Mouse (Mus musculus) limb, embryonic 10.5 days (tissue): Measurements from ENCODE around the gene Aldh8a1. TPM values are rescaled to one million over a fixed set of nuclear protein-coding genes. Genes with fewer than 3 reads are reported as not detected.

Source experiments
- DNase-seq: peaks from one replicate; pipeline ENCODE4 v3.0.0-alpha.2; 2017; ENCODE audit warnings: low spot score
- H3K27ac ChIP-seq: fragments of 300-500 bp; sonication (generic); 2 replicates; pipeline ENCODE4 v1.5.1; 2016; ENCODE audit warnings: mild to moderate bottlenecking
- H3K27me3 ChIP-seq: fragments of 300-500 bp; sonication (generic); 2 replicates; pipeline ENCODE4 v1.6.1; 2016; ENCODE audit warnings: low read depth, mild to moderate bottlenecking; ENCODE audit not compliant: poor library complexity, severe bottlenecking
- H3K36me3 ChIP-seq: fragments of 300-500 bp; sonication (generic); 2 replicates; pipeline ENCODE4 v1.6.1; 2016; ENCODE audit warnings: mild to moderate bottlenecking, moderate library complexity
- H3K4me1 ChIP-seq: fragments of 300-500 bp; sonication (generic); 2 replicates; pipeline ENCODE4 v1.6.1; 2016
- H3K4me3 ChIP-seq: fragments of 300-500 bp; sonication (generic); 2 replicates; pipeline ENCODE4 v1.5.1; 2016; ENCODE audit warnings: mild to moderate bottlenecking, moderate library complexity
- H3K9me3 ChIP-seq: fragments of 300-500 bp; sonication (generic); replicated peaks from 2 replicates; pipeline ENCODE4 v1.6.1; 2016; ENCODE audit warnings: mild to moderate bottlenecking
- WGBS: fragments of 180-500 bp; shearing (Covaris S2); methylation state at CpG from one replicate; pipeline ENCODE4 v1.1.7; 2016; 5-methylcytosine and 5-hydroxymethylcytosine counted together
- polyA plus RNA-seq: library from polyadenylated mRNA; unstranded; fragments of >200 nt; fragmentation: Nextera tagmentation; extraction: Ambion mirVana; gene quantifications from 2 replicates; pipeline ENCODE4 v1.2.1, GENCODE M21; 2016

Aldh8a1 gene
- polyA plus RNA-seq, 1 experiment from 2014 or later: 0.08 TPM

DNA sequence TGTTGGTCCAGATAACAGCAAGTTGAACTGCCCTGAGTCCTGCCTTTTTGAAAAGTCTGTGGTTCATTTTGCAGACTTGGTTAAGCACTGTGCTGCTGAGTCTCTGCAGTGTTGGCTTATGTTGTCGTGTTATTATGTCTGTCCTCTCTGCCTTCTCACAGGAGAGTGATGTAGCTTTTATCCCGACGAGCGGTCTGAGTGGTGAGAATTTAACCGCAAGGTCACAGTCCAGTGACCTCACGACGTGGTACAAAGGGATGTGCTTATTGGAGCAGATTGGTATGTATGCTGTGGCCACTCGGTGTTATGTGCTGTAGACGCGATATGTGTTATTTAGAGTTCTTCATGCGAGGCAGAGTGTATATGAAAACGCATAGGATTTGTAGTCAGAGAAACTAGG lies 25.3 kb upstream of the Aldh8a1 start:
- peaks cover 80% of the 10 kb centered on the region for H3K36me3 ChIP-seq

DNA sequence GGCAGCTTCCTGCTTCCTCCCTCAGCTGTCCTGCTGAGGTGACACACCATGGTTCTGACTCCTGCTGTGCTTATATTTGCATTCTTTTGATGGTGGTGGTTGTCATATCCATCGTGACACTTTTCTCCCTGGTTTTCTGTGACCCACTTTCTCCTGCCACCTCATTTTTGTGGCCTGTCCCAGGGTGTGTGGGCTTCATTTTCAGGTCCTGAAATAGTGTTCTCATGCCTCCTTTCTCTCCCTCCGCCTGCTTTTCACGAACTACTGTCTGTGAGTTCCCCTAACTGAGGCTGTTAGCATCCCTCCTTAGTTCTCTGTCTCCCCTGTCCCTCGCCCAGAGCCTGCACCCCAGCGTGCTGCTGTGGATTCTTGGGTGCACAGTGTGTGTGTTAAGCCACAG lies 23.2 kb upstream of the Aldh8a1 start:
- H3K4me1 ChIP-seq: no peaks in the 10 kb centered on the region
- H3K9me3 ChIP-seq: no peaks in the 10 kb centered on the region
- no peak for DNase-seq
- H3K27me3 ChIP-seq: no peaks in the 10 kb centered on the region
- 62% methylated on average over 5 of the region's 5 CpGs for WGBS
- H3K36me3 ChIP-seq: peaks cover 82% of the 10 kb centered on the region
- H3K27ac ChIP-seq: no peak overlapping the region
- H3K4me3 ChIP-seq: no peak overlapping the region

More for the DNA sequence above, 25.3 kb upstream of the Aldh8a1 start:
- WGBS: 90% methylated on average over 12 of the region's 12 CpGs
- DNase-seq: no peak
- Histone ChIP-seq H3K4me3 (no peak overlapping the region), H3K27ac (no peak overlapping the region), H3K9me3 (no peaks in the 10 kb centered on the region), H3K4me1 (no peaks in the 10 kb centered on the region), H3K27me3 (no peaks in the 10 kb centered on the region)

DNA sequence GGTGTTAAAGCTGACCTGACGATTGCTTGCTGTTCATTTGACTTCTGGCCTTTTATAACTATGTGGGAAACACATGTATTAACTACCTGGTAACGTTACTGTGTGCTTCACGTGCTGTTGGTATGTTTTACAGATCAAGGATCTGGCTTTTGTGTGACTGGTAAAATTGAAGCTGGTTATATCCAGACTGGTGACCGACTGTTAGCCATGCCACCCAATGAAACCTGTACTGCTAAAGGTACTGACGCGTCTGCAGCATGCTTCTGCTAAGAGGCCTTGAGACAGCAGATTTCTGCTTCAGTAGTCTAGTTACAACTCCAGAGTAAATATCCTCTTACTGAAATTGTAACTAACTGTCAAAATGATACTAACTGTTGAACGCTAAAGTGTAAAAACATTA lies 22.6 kb upstream of the Aldh8a1 start:
- Histone ChIP-seq H3K27ac (no peak overlapping the region), H3K4me1 (no peaks in the 10 kb centered on the region), H3K36me3 (peaks cover 85% of the 10 kb centered on the region), H3K4me3 (no peak overlapping the region), H3K9me3 (no peaks in the 10 kb centered on the region), H3K27me3 (no peaks in the 10 kb centered on the region)
- WGBS: 97% methylated on average over 7 of the region's 7 CpGs
- DNase-seq: no peak

DNA sequence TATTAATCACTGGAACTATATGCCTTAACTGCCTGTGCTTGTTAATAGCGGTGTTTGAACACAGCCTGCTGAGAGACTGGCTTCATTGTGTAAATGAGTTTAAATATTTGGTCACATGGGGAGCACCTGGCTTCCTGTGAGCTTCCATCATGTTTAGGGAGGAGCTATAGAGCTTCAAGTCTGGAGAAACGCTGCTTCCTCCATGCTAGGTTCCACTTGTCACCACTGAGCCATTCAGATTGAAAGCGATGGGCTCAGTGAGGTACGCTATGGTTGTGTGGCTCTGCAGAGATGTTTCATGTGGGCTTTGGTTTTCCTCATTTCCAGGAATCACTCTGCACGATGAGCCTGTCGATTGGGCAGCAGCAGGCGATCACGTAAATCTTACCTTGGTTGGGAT lies 19.1 kb upstream of the Aldh8a1 start:
- Histone ChIP-seq H3K27me3 (no peaks in the 10 kb centered on the region), H3K4me3 (no peak overlapping the region), H3K36me3 (peaks cover 85% of the 10 kb centered on the region), H3K4me1 (no peaks in the 10 kb centered on the region), H3K27ac (no peak overlapping the region), H3K9me3 (no peaks in the 10 kb centered on the region)
- no peak for DNase-seq
- 95% methylated on average over 8 of the region's 8 CpGs for WGBS

DNA sequence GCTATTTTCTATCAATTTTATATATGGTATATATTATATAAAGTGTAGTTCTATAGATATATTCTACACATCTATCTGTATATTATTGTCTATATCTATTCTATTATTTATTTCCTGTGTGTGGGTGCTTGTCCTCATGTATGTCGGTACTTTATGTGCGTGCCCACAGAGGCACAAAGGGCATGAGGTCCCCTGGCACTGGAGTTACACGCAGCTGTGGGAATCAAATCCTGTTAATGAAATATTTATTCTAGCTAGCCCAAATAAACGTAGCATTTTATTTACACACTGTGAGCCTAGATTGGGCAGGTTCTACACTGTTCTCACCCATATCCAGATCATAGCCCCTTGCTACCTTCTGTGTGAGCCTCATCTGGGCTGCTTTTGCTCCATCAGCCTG lies 18.0 kb upstream of the Aldh8a1 start:
- Histone ChIP-seq H3K4me1 (no peaks in the 10 kb centered on the region), H3K27me3 (no peaks in the 10 kb centered on the region), H3K36me3 (peaks cover 85% of the 10 kb centered on the region), H3K27ac (no peak overlapping the region), H3K4me3 (no peak overlapping the region), H3K9me3 (no peaks in the 10 kb centered on the region)
- 95% methylated on average over 4 of the region's 4 CpGs for WGBS
- DNase-seq: no peak

DNA sequence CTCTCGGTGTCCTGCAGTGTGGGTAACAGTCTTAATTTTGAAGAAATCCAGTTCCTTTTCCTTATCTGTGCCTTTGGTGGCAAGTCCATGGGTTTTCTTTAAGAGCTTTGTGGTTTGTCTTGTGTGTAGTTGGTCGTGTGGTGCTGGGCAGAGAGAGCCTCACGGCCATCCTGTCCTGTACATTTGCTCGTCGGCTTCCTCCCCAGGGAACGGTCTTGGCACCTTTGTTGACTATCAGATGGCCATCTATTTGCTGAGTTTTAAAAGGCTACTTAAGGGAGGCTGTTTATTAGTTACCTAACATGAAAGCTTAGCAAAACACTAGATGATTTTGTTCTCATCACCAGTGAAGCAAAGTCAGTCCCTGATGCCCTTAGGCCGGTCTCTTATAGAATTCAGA lies 15.2 kb upstream of the Aldh8a1 start:
- no peaks in the 10 kb centered on the region for H3K9me3 ChIP-seq
- no peak overlapping the region for H3K4me3 ChIP-seq
- no peak overlapping the region for H3K27ac ChIP-seq
- peaks cover 83% of the 10 kb centered on the region for H3K36me3 ChIP-seq
- H3K4me1 ChIP-seq: no peaks in the 10 kb centered on the region
- DNase-seq: no peak
- no peaks in the 10 kb centered on the region for H3K27me3 ChIP-seq
- 90% methylated on average over 7 of the region's 7 CpGs for WGBS

DNA sequence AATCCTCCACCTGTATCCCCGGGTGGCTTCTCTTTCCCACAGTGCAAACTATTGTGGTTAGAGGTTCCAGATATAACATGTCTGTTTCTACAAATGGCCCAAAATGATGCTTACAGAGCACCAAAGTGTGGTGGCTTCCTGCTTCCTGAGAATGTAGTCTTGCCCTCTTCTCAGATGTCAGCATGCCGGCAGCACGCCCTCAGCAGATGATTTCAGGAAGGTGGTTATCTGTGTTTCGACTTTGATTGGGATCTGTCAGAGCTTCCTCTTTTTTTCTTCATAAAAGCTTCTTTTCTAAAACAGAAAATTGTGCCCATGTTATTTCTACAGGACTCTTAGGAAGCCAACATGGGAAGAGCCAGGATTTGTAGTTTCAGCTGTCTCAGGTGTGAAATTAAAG lies 13.8 kb upstream of the Aldh8a1 start:
- H3K27ac ChIP-seq: no peak overlapping the region
- H3K4me3 ChIP-seq: no peak overlapping the region
- no peak for DNase-seq
- 91% methylated on average over 4 of the region's 4 CpGs for WGBS
- peaks cover 90% of the 10 kb centered on the region for H3K36me3 ChIP-seq
- no peaks in the 10 kb centered on the region for H3K9me3 ChIP-seq
- no peaks in the 10 kb centered on the region for H3K27me3 ChIP-seq
- H3K4me1 ChIP-seq: no peaks in the 10 kb centered on the region

DNA sequence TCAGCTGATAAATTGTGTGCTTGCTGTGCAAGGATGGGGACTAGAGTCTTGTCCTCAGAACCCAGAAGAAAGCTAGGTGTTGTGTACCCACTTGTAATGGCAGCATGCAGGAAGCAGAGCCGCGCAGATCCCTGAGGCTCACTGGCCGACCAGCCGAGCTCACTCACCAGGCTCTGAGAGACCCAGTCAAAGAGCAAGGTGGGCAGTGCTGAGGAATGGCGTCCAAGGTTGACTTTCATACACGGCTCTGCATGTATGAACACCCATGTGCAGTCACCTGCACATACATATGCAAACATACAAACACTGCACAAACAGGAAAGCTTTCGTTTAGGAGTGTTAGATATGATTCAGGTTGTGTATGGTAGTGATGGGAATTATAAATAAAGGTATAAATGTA lies 12.1 kb upstream of the Aldh8a1 start:
- WGBS: 95% methylated on average over 7 of the region's 7 CpGs
- Histone ChIP-seq H3K27ac (no peak overlapping the region), H3K36me3 (peaks cover 95% of the 10 kb centered on the region), H3K4me1 (no peaks in the 10 kb centered on the region), H3K9me3 (no peaks in the 10 kb centered on the region), H3K27me3 (no peaks in the 10 kb centered on the region), H3K4me3 (no peak overlapping the region)
- no peak for DNase-seq

DNA sequence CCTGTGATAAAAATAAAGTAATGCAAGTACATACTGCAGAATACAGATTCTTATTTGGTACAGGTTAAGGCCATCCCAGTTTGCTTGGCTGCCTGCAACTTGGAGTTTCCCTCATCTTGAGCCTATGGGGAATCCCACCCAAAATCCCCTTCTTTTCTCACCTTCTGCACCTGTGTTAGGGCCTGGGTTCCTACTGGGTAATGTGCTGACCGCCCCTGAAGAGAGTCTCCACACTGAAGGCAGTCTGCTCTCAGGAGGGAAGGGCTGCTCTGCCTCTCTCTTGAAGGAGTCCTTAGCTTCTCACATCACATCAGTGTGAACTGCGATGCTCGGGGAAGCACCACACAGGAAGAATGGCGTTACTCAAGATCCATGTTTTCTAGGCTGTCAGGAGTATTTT lies 11.2 kb upstream of the Aldh8a1 start:
- no peaks in the 10 kb centered on the region for H3K27me3 ChIP-seq
- H3K9me3 ChIP-seq: no peaks in the 10 kb centered on the region
- no peak for DNase-seq
- no peak overlapping the region for H3K4me3 ChIP-seq
- WGBS: 94% methylated on average over 4 of the region's 4 CpGs
- peaks cover 91% of the 10 kb centered on the region for H3K36me3 ChIP-seq
- no peaks in the 10 kb centered on the region for H3K4me1 ChIP-seq
- no peak overlapping the region for H3K27ac ChIP-seq

DNA sequence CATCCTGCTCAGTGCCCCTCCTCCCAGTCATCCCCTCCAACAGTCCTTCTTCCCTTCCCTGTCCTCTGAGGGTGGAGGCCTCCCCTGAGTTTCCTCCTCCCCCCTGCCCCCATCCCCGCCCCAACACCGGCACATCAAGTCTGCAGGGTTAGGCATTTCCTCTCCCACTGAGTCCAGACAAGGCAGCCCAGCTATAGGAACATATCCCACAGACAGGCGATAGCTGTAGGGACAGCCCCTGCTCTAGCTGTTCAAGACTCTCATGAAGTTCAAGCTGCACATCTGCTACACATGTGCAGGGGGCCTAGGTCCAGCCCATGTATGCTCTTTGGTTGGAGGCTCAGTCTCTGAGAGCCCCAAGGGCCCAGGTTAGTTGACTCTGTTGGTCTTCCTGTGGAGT lies 10.6 kb upstream of the Aldh8a1 start:
- peaks cover 87% of the 10 kb centered on the region for H3K36me3 ChIP-seq
- H3K27me3 ChIP-seq: no peaks in the 10 kb centered on the region
- no peak overlapping the region for H3K4me3 ChIP-seq
- H3K27ac ChIP-seq: no peak overlapping the region
- no peak for DNase-seq
- WGBS: 82% methylated on average over 3 of the region's 3 CpGs
- H3K9me3 ChIP-seq: no peaks in the 10 kb centered on the region
- no peaks in the 10 kb centered on the region for H3K4me1 ChIP-seq

DNA sequence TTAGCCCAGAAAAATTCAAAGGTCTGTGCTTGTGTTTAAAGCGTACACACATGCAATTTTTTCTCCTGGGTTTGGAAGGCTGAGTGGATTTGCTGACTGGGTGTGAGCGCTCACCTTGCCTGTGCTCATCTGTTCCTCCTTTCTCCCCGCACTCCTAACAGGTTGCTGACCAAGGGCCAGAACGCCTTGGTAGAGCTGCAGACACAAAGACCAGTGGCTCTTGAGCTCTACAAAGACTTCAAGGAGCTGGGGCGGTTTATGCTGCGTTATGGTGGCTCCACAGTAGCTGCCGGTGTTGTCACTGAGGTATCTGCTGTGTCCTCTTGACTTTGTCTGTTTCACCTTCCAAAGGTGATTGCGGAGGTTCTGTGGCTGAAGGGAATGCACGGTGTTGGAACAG lies 9.6 kb upstream of the Aldh8a1 start:
- Histone ChIP-seq H3K4me1 (no peaks in the 10 kb centered on the region), H3K9me3 (no peaks in the 10 kb centered on the region), H3K27me3 (no peaks in the 10 kb centered on the region), H3K27ac (no peak overlapping the region), H3K4me3 (no peak overlapping the region), H3K36me3 (peaks cover 78% of the 10 kb centered on the region)
- 95% methylated on average over 9 of the region's 9 CpGs for WGBS
- DNase-seq: no peak

DNA sequence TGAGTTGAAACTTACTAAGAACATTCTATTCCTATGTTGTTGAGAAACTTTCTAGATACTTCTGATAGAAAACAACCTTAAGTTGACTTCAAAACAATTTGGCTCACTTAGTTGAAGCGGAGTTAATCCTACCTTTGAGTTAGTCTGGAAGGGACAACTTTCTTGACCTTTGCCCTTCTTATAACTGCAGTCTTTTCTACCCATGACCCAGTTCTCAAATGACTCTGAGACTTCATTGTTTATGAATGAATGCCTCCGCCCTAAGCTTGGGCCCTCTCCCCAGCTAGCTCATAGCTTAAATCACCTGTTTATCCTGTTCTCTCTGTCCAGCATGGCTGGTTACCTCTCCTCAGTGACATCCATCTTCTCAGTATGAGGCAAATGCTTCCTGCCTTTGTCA lies 7.5 kb upstream of the Aldh8a1 start:
- H3K36me3 ChIP-seq: peaks cover 57% of the 10 kb centered on the region
- H3K9me3 ChIP-seq: no peaks in the 10 kb centered on the region
- H3K27me3 ChIP-seq: no peaks in the 10 kb centered on the region
- H3K4me3 ChIP-seq: no peak overlapping the region
- H3K4me1 ChIP-seq: no peaks in the 10 kb centered on the region
- no peak overlapping the region for H3K27ac ChIP-seq
- 92% methylated on average over 2 of the region's 2 CpGs for WGBS
- no peak for DNase-seq

DNA sequence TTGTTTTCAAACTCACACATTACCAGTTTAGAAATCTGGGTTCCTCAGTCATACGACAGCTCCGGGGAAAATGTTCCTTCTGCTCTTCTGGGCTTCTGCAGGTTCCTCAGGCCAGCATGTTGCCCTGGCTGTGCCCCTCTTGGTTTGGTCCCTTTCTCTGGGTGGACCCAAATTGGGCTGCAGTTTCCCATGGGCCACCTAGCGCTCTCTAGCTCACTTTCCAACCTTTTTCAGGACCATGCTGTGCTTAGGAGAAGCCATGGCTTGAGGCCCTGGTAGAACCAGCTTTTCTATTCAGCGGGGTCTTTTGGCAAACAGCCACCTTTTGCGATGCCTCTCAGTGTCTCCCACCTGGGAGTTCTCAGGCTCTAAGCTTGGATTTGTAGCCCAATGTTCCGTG lies 4.8 kb upstream of the Aldh8a1 start:
- Histone ChIP-seq H3K36me3 (peaks cover 33% of the 10 kb centered on the region), H3K9me3 (no peaks in the 10 kb centered on the region), H3K27ac (no peak overlapping the region), H3K27me3 (no peaks in the 10 kb centered on the region), H3K4me3 (no peak overlapping the region), H3K4me1 (peaks cover 4% of the 10 kb centered on the region; the same call in 1 of the 2 replicates)
- 95% methylated on average over 6 of the region's 6 CpGs for WGBS
- DNase-seq: no peak

DNA sequence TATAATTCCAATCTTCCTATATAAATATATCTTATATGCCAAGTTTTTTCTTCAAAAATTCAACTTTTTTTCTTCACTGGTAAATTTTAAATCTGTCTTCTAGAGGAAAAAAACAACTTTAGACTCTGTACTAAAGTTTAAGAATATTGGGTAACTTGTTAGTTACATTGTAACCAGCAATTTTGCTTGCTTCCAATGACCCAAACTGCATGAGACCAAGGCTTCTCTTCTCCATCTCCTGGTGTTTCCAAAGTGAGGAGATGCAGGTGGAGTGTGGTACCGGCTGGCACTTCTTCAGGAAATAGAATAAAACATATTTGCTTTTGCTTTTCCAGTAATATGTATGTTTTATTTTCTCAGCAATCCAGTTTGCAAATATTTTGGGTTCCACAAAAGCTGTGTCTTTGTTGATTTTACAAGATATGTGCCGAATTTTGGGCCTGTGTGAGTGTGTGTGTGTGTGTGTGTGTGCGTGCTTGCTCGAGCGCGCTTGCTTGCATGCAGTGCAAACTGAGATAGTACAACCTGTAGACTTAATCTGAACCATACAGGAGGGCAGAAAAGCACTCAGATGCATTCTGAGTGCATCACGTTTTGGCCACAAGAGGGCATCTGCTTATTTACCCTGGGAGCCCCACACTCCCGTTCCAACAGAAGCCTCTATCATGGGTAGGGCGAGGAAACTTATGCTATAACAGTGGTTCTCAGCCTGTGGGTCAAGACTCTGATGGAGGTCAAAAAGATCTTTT lies 1.3 kb downstream of the Aldh8a1 start:
- no peaks in the 10 kb centered on the region for H3K36me3 ChIP-seq
- no peaks in the 10 kb centered on the region for H3K9me3 ChIP-seq
- no peak overlapping the region for H3K4me3 ChIP-seq
- H3K4me1 ChIP-seq: peaks cover 4% of the 10 kb centered on the region; the same call in 1 of the 2 replicates
- WGBS: 73% methylated on average over 9 of the region's 9 CpGs
- no peak overlapping the region for H3K27ac ChIP-seq
- no peaks in the 10 kb centered on the region; the same call in 1 of the 2 replicates for H3K27me3 ChIP-seq
- no peak for DNase-seq
